Mouse (Mus musculus) kidney, postnatal 0 days (tissue): ENCODE measurements around the gene Zfp800. TPM values are rescaled to one million over a fixed set of nuclear protein-coding genes. Genes with fewer than 3 reads are reported as not detected.
A peak's percentile ranks its signal among the peaks of the same experiment; 100 is the strongest.

Experiments used
- ATAC-seq: fragments of 200-750 bp; cut with Nextera tagmentation; replicated peaks from 2 replicates; pipeline ENCODE4 v1.8.0; 2017; ENCODE audit warnings: low read depth, moderate number of reproducible peaks, moderate TSS enrichment, moderate library complexity; ENCODE audit not compliant: low FRiP score
- DNase-seq: peaks from one replicate; pipeline ENCODE4 v3.0.0-alpha.2; 2016; ENCODE audit warnings: low spot score
- H3K27ac ChIP-seq: fragments of 300-500 bp; sonication (generic); 2 replicates; pipeline ENCODE4 v1.5.1; 2014; ENCODE audit warnings: mild to moderate bottlenecking
- H3K27me3 ChIP-seq: fragments of 300-500 bp; sonication (generic); 2 replicates; pipeline ENCODE4 v1.6.1; 2014; ENCODE audit warnings: low read length, mixed read lengths; ENCODE audit not compliant: insufficient read depth
- H3K36me3 ChIP-seq: fragments of 300-500 bp; sonication (generic); 2 replicates; pipeline ENCODE4 v1.6.1; 2014; ENCODE audit warnings: low read length, mixed read lengths; ENCODE audit not compliant: insufficient read depth
- H3K4me1 ChIP-seq: fragments of 300-500 bp; sonication (generic); replicated peaks from 2 replicates; pipeline ENCODE4 v1.6.1; 2014; ENCODE audit warnings: antibody characterized with exemption, low read length, mixed read lengths; ENCODE audit not compliant: insufficient read depth
- H3K4me2 ChIP-seq: fragments of 300-500 bp; sonication (generic); 2 replicates; pipeline ENCODE4 v1.6.1; 2014; ENCODE audit warnings: mild to moderate bottlenecking, low read length, moderate library complexity, mixed read lengths
- H3K4me3 ChIP-seq: fragments of 300-500 bp; sonication (generic); replicated peaks from 2 replicates; pipeline ENCODE4 v1.5.1; 2014; ENCODE audit warnings: low read depth, low read length
- H3K9ac ChIP-seq: fragments of 300-500 bp; sonication (generic); 2 replicates; pipeline ENCODE4 v1.6.1; 2014; ENCODE audit warnings: low read depth, low read length
- H3K9me3 ChIP-seq: fragments of 300-500 bp; sonication (generic); replicated peaks from 2 replicates; pipeline ENCODE4 v1.6.1; 2016; ENCODE audit warnings: low read length, inconsistent platforms, mixed read lengths
- CTCF ChIP-seq: IDR thresholded peaks from 2 replicates; pipeline ENCODE4 v1.5.1; 2016; ENCODE audit warnings: antibody characterized with exemption, low read depth, mild to moderate bottlenecking, moderate library complexity
- WGBS: fragments of 180-500 bp; shearing (Covaris S2); extraction: QIAGEN DNeasy Blood & Tissue Kit; methylation state at CpG from one replicate; pipeline ENCODE4 v1.1.7; 2014; 5-methylcytosine and 5-hydroxymethylcytosine counted together
- polyA plus RNA-seq: library from polyadenylated mRNA; unstranded; fragments of >200 nt; fragmentation: Nextera tagmentation; extraction: Ambion mirVana; gene quantifications from 2 replicates; pipeline ENCODE4 v1.2.1, GENCODE M21; 2015

Gene Zfp800
- polyA plus RNA-seq, 1 experiment from 2014 or later: 24.4 TPM

DNA sequence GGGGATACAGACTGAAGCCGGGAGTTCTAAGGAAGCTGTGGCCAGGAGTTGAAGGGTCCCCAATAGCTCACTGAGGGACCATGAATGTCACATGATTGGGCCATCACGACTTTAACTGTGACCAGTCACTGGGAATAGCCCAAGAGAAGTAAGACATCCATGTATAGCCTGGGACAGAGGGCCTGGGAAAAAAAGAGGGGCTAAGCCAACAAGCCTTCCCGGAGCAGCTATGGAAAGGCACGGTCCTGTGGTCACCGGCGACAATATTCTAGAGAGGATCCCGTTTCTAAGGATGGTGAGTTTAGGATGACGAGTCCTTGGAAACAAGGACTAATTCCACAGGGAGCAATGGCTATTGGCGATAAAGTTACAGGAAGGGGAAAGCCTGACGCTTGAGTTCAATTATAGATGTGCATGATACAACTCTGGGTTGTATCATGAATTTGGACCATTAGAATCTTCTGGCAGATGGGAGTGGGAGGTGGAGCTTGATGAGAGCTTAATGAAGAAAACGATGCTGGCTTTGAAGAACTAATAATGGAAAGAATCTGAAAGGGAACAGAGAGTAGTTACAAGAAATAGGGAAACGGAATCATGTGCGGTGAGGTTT, 183.0 kb downstream of the Zfp800 start:
- peak overlapping the region; percentile 66 for H3K9ac ChIP-seq
- no peaks in the 10 kb centered on the region for H3K4me1 ChIP-seq
- DNase-seq (peak; percentile 31), ATAC-seq (no peak)
- H3K27ac ChIP-seq: no peak overlapping the region
- H3K4me2 ChIP-seq: peak overlapping the region; percentile 98
- no peaks in the 10 kb centered on the region for H3K36me3 ChIP-seq
- TF ChIP-seq CTCF: no peak
- peak overlapping the region; percentile 65 for H3K4me3 ChIP-seq
- H3K9me3 ChIP-seq: no peaks in the 10 kb centered on the region
- H3K27me3 ChIP-seq: no peaks in the 10 kb centered on the region
- 34% methylated on average over 13 of the region's 13 CpGs for WGBS

DNA sequence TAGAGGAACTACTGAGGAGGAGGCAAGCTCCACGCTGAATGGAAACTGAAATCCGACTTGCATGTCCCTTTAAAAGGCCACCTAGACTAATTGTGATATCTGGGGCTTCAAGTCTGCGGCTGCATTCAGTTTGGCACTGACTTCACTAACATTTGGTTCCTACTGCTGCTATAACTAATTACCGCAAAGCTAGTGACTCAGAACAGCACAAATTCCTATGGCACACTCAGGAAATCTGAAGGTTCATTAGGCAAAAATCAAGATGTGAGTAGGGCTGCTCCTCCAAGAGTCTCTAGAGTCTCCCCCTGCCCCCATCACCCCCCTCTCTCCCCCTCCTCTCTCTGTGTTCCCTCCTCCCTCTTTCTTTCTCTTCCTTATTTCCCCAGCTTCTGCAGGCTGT, 194.4 kb downstream of the Zfp800 start:
- H3K4me3 ChIP-seq: no peak overlapping the region
- no peaks in the 10 kb centered on the region for H3K27me3 ChIP-seq
- DNase-seq (no peak), ATAC-seq (no peak)
- H3K4me2 ChIP-seq: no peak overlapping the region
- no peaks in the 10 kb centered on the region for H3K4me1 ChIP-seq
- H3K9ac ChIP-seq: no peak overlapping the region
- H3K27ac ChIP-seq: no peak overlapping the region
- no peak for TF ChIP-seq CTCF
- WGBS: 37% methylated on average over 4 of the region's 4 CpGs
- H3K9me3 ChIP-seq: no peaks in the 10 kb centered on the region
- no peaks in the 10 kb centered on the region for H3K36me3 ChIP-seq

DNA sequence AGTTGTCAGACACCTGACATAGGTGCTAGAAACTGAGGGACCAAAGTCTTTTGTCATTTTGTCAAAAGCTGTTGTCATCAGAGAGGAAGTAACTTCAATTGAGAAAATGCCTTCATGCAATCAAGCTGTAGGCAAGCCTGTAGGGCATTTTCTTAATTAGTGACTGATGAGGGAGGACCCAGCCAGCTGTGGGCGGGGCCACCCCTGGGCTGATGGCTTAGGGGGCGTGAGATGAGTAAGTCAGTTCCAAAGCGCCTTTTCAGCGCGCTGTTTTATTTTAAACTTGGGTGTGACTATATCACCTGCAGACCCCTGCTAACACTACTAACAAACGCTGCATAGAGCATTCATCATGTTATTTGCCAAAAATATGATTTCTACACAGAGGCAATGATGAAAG, 195.0 kb downstream of the Zfp800 start:
- no peak overlapping the region for H3K27ac ChIP-seq
- no peak overlapping the region for H3K4me3 ChIP-seq
- H3K9ac ChIP-seq: no peak overlapping the region
- H3K4me2 ChIP-seq: no peak overlapping the region
- H3K9me3 ChIP-seq: no peaks in the 10 kb centered on the region
- ATAC-seq (no peak), DNase-seq (no peak)
- no peaks in the 10 kb centered on the region for H3K36me3 ChIP-seq
- H3K4me1 ChIP-seq: no peaks in the 10 kb centered on the region
- no peaks in the 10 kb centered on the region for H3K27me3 ChIP-seq
- WGBS: 48% methylated on average over 6 of the region's 6 CpGs
- no peak for TF ChIP-seq CTCF

DNA sequence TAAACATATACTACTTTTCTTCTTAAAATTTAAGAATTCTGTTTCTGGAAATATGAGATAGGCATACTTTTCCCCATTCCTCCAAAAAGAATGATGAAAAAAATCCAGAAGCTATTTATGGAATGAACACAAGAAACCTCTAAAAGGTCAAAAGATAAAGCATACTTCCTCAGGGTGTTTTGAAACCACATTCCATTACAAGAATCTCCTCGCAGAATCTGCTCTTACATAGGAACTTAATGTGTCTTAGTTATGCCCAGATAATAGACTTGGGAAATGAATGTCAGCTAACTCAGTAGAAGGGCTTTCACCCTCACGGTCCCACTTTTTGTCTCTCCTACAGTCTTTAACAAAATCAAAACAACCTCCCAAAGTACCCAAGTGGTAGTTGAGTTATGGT, 203.9 kb downstream of the Zfp800 start:
- TF ChIP-seq CTCF: no peak
- WGBS: 43% methylated on average over 2 of the region's 2 CpGs
- peak; percentile 53 for DNase-seq
- Histone ChIP-seq H3K9me3 (no peaks in the 10 kb centered on the region), H3K4me1 (no peaks in the 10 kb centered on the region), H3K4me2 (no peak overlapping the region), H3K4me3 (no peak overlapping the region), H3K9ac (no peak overlapping the region), H3K27ac (no peak overlapping the region), H3K36me3 (no peaks in the 10 kb centered on the region), H3K27me3 (no peaks in the 10 kb centered on the region)
- ATAC-seq: no peak

DNA sequence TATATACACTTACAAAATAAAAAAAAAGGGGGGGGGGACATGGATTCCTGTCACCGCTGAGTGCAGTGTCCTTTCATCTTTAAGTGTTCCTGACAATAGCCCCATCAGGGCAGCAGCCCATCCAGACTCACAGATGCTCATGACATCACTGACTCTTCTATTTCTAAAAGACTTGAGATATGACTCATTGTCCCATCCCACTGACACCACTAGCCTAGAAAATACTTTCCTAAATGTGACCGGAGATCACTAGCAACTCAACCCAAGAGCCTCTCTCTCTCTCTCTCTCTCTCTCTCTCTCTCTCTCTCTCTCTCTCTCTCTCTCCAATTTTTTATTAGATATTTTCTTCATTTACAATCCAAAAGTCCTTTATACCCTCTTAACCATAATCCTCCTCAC, 205.9 kb downstream of the Zfp800 start:
- no peak for TF ChIP-seq CTCF
- Histone ChIP-seq H3K36me3 (no peaks in the 10 kb centered on the region), H3K9me3 (no peaks in the 10 kb centered on the region), H3K4me2 (no peak overlapping the region), H3K9ac (no peak overlapping the region), H3K27me3 (no peaks in the 10 kb centered on the region), H3K4me3 (no peak overlapping the region), H3K27ac (no peak overlapping the region), H3K4me1 (no peaks in the 10 kb centered on the region)
- ATAC-seq (no peak), DNase-seq (no peak)
- 86% methylated on average over 2 of the region's 2 CpGs for WGBS

Other genes with a start within 250 kb of the Zfp800 start
- gene Arf5, start 25.6 kb upstream of the Zfp800 start, polyA plus RNA-seq: 330 and 338 TPM in 2 replicates
- gene Fscn3, start 29.8 kb upstream of the Zfp800 start, polyA plus RNA-seq: not detected in 2 replicates
- gene Gcc1, start 30.4 kb upstream of the Zfp800 start, polyA plus RNA-seq: 8.8 and 9.5 TPM in 2 replicates
- not detected in 2 replicates for gene Pax4, start 51.3 kb upstream of the Zfp800 start, polyA plus RNA-seq
- 79.3 and 90.8 TPM in 2 replicates for gene Snd1, start 77.1 kb upstream of the Zfp800 start, polyA plus RNA-seq